Mouse (Mus musculus) liver, adult (tissue): Measurements from ENCODE around the gene Capn12.

Experiments used
- GATA4 ChIP-seq: IDR thresholded peaks from 2 replicates; pipeline ENCODE4 v1.6.1; 2014; ENCODE audit warnings: mild to moderate bottlenecking, low read length; ENCODE audit not compliant: insufficient replicate concordance

The Capn12 gene

GRCm38 (mm10) chr7:28867508-28868340 lies 13.5 kb upstream of the Capn12 start:
- peak; percentile 68; the same call in 1 of the 2 replicates for TF ChIP-seq GATA4

- TF ChIP-seq GATA4, result no peak
Measured at GRCm38 (mm10) chr7:28870901-28871664, 10.1 kb upstream of the Capn12 start.

GRCm38 (mm10) chr7:28874565-28874964 lies 6.7 kb upstream of the Capn12 start:
- TF ChIP-seq GATA4, result no peak

GRCm38 (mm10) chr7:28876099-28876498 lies 5.1 kb upstream of the Capn12 start:
- no peak for TF ChIP-seq GATA4

- TF ChIP-seq GATA4, result no peak
Measured at GRCm38 (mm10) chr7:28877155-28877554, 4.1 kb upstream of the Capn12 start.

- TF ChIP-seq GATA4, result no peak
Measured at GRCm38 (mm10) chr7:28877856-28878255, 3.4 kb upstream of the Capn12 start.

GRCm38 (mm10) chr7:28879606-28880005 lies 1.6 kb upstream of the Capn12 start:
- no peak for TF ChIP-seq GATA4

- no peak for TF ChIP-seq GATA4
Measured at GRCm38 (mm10) chr7:28880554-28880953, 668 bp upstream of the Capn12 start.

- TF ChIP-seq GATA4, result no peak
Measured at GRCm38 (mm10) chr7:28883039-28883438, 1.8 kb downstream of the Capn12 start.

GRCm38 (mm10) chr7:28886486-28886885 lies 5.3 kb downstream of the Capn12 start:
- TF ChIP-seq GATA4, result no peak

GRCm38 (mm10) chr7:28888701-28889161 lies 7.5 kb downstream of the Capn12 start:
- TF ChIP-seq GATA4, result no peak

- no peak for TF ChIP-seq GATA4
Measured at GRCm38 (mm10) chr7:28892601-28893000, 11.4 kb downstream of the Capn12 start.

- TF ChIP-seq GATA4, result no peak
Measured at GRCm38 (mm10) chr7:28893643-28894265, 12.5 kb downstream of the Capn12 start.

GRCm38 (mm10) chr7:28894942-28895341 lies 13.7 kb downstream of the Capn12 start:
- TF ChIP-seq GATA4, result peak; percentile 98

- TF ChIP-seq GATA4, result no peak
Measured at GRCm38 (mm10) chr7:28897661-28898060, 16.4 kb downstream of the Capn12 start.
